Mouse (Mus musculus): Measurements from ENCODE around the gene Inf2. TPM values are rescaled to one million over a fixed set of nuclear protein-coding genes. Genes with fewer than 3 reads are reported as not detected.

Inf2 gene
- polyA plus RNA-seq, 1 experiment from 2014 or later, result 5.3 TPM

GRCm38 (mm10) chr12:112581113-112581512 lies 7.5 kb upstream of the Inf2 start:
- Histone ChIP-seq H3K36me3 (ENCODE audit: insufficient read depth, low read length) (no peaks in the 10 kb centered on the region), H3K27ac (ENCODE audit: low read length) (no peak overlapping the region), H3K9ac (replicated peaks; ENCODE audit: low read length) (no peak overlapping the region), H3K4me1 (ENCODE audit: insufficient read depth, low read length) (peaks cover 35% of the 10 kb centered on the region), H3K27me3 (ENCODE audit: insufficient read depth, low read length) (no peaks in the 10 kb centered on the region), H3K4me3 (ENCODE audit: low read length) (no peak overlapping the region), H3K4me2 (replicated peaks; ENCODE audit: low read depth, low read length) (no peak overlapping the region), H3K9me3 (ENCODE audit: low read length) (no peaks in the 10 kb centered on the region)
- ATAC-seq (ENCODE audit: low FRiP score, low TSS enrichment), result no peak
- WGBS, result 80% methylated on average over 3 of the region's 3 CpGs

- H3K4me1 ChIP-seq (ENCODE audit: insufficient read depth, low read length), result peaks cover 17% of the 10 kb centered on the region
- no peaks in the 10 kb centered on the region for H3K9me3 ChIP-seq (ENCODE audit: low read length)
- H3K9ac ChIP-seq (replicated peaks; ENCODE audit: low read length), result no peak overlapping the region
- H3K36me3 ChIP-seq (ENCODE audit: insufficient read depth, low read length), result no peaks in the 10 kb centered on the region
- no peak overlapping the region for H3K4me2 ChIP-seq (replicated peaks; ENCODE audit: low read depth, low read length)
- H3K4me3 ChIP-seq (ENCODE audit: low read length), result no peak overlapping the region
- H3K27ac ChIP-seq (ENCODE audit: low read length), result no peak overlapping the region
- WGBS, result 46% methylated on average over 7 of the region's 7 CpGs
- H3K27me3 ChIP-seq (ENCODE audit: insufficient read depth, low read length), result 0 out of 2 replicates have a peak, but pooled peaks cover 2% of the 10 kb centered on the region
- ATAC-seq (ENCODE audit: low FRiP score, low TSS enrichment), result no peak
These were observed 3.6 kb upstream of the Inf2 start for GRCm38 (mm10) chr12:112584954-112585353.

GRCm38 (mm10) chr12:112585924-112586538 lies 2.6 kb upstream of the Inf2 start:
- Histone ChIP-seq H3K36me3 (ENCODE audit: insufficient read depth, low read length) (no peaks in the 10 kb centered on the region), H3K9me3 (ENCODE audit: low read length) (no peaks in the 10 kb centered on the region), H3K9ac (replicated peaks; ENCODE audit: low read length) (no peak overlapping the region), H3K4me3 (ENCODE audit: low read length) (no peak overlapping the region), H3K27me3 (ENCODE audit: insufficient read depth, low read length) (0 out of 2 replicates have a peak, but pooled peaks cover 2% of the 10 kb centered on the region), H3K4me2 (replicated peaks; ENCODE audit: low read depth, low read length) (no peak overlapping the region), H3K4me1 (ENCODE audit: insufficient read depth, low read length) (peaks cover 16% of the 10 kb centered on the region), H3K27ac (ENCODE audit: low read length) (no peak overlapping the region)
- ATAC-seq (ENCODE audit: low FRiP score, low TSS enrichment), result no peak
- 78% methylated on average over 7 of the region's 7 CpGs for WGBS

- H3K4me1 ChIP-seq (ENCODE audit: insufficient read depth, low read length), result peaks cover 16% of the 10 kb centered on the region
- H3K4me2 ChIP-seq (replicated peaks; ENCODE audit: low read depth, low read length), result no peak overlapping the region
- H3K27ac ChIP-seq (ENCODE audit: low read length), result no peak overlapping the region
- ATAC-seq (ENCODE audit: low FRiP score, low TSS enrichment), result 0 out of 2 replicates have a peak, but pooled peaks have one; percentile 1
- H3K9me3 ChIP-seq (ENCODE audit: low read length), result no peaks in the 10 kb centered on the region
- H3K4me3 ChIP-seq (ENCODE audit: low read length), result no peak overlapping the region
- 0 out of 2 replicates have a peak, but pooled peaks cover 2% of the 10 kb centered on the region for H3K27me3 ChIP-seq (ENCODE audit: insufficient read depth, low read length)
- H3K36me3 ChIP-seq (ENCODE audit: insufficient read depth, low read length), result no peaks in the 10 kb centered on the region
- WGBS, result 69% methylated on average over 14 of the region's 14 CpGs
- 0 out of 2 replicates have a peak overlapping the region, but pooled peaks have one; percentile 14 for H3K9ac ChIP-seq (replicated peaks; ENCODE audit: low read length)
These were observed 1.2 kb upstream of the Inf2 start for GRCm38 (mm10) chr12:112587125-112588124.

GRCm38 (mm10) chr12:112589491-112590191 lies 1.1 kb downstream of the Inf2 start:
- H3K27me3 ChIP-seq (ENCODE audit: insufficient read depth, low read length), result 0 out of 2 replicates have a peak, but pooled peaks cover 2% of the 10 kb centered on the region
- H3K9ac ChIP-seq (replicated peaks; ENCODE audit: low read length), result peak overlapping the region; percentile 69
- H3K4me2 ChIP-seq (replicated peaks; ENCODE audit: low read depth, low read length), result peak overlapping the region; percentile 87
- H3K27ac ChIP-seq (ENCODE audit: low read length), result no peak overlapping the region
- 51% methylated on average over 8 of the region's 8 CpGs for WGBS
- peaks cover 32% of the 10 kb centered on the region for H3K4me1 ChIP-seq (ENCODE audit: insufficient read depth, low read length)
- H3K36me3 ChIP-seq (ENCODE audit: insufficient read depth, low read length), result no peaks in the 10 kb centered on the region
- H3K4me3 ChIP-seq (ENCODE audit: low read length), result peak overlapping the region; percentile 67
- H3K9me3 ChIP-seq (ENCODE audit: low read length), result no peaks in the 10 kb centered on the region
- ATAC-seq (ENCODE audit: low FRiP score, low TSS enrichment), result no peak

- peaks cover 43% of the 10 kb centered on the region for H3K4me1 ChIP-seq (ENCODE audit: insufficient read depth, low read length)
- no peak for ATAC-seq (ENCODE audit: low FRiP score, low TSS enrichment)
These were observed 2.1 kb downstream of the Inf2 start for GRCm38 (mm10) chr12:112590566-112591239.

GRCm38 (mm10) chr12:112591240-112591639 lies 2.7 kb downstream of the Inf2 start:
- ATAC-seq (ENCODE audit: low FRiP score, low TSS enrichment), result no peak
- Histone ChIP-seq H3K4me3 (ENCODE audit: low read length) (no peak overlapping the region), H3K9ac (replicated peaks; ENCODE audit: low read length) (no peak overlapping the region), H3K36me3 (ENCODE audit: insufficient read depth, low read length) (no peaks in the 10 kb centered on the region), H3K27me3 (ENCODE audit: insufficient read depth, low read length) (0 out of 2 replicates have a peak, but pooled peaks cover 2% of the 10 kb centered on the region), H3K9me3 (ENCODE audit: low read length) (no peaks in the 10 kb centered on the region), H3K27ac (ENCODE audit: low read length) (no peak overlapping the region), H3K4me1 (ENCODE audit: insufficient read depth, low read length) (peaks cover 45% of the 10 kb centered on the region), H3K4me2 (replicated peaks; ENCODE audit: low read depth, low read length) (no peak overlapping the region)
- 87% methylated on average over 5 of the region's 5 CpGs for WGBS

More at GRCm38 (mm10) chr12:112590566-112591239, 2.1 kb downstream of the Inf2 start:
- H3K27ac ChIP-seq (ENCODE audit: low read length), result no peak overlapping the region
- H3K4me2 ChIP-seq (replicated peaks; ENCODE audit: low read depth, low read length), result no peak overlapping the region
- H3K27me3 ChIP-seq (ENCODE audit: insufficient read depth, low read length), result 0 out of 2 replicates have a peak, but pooled peaks cover 2% of the 10 kb centered on the region
- H3K9ac ChIP-seq (replicated peaks; ENCODE audit: low read length), result no peak overlapping the region
- H3K9me3 ChIP-seq (ENCODE audit: low read length), result no peaks in the 10 kb centered on the region
- H3K4me3 ChIP-seq (ENCODE audit: low read length), result no peak overlapping the region
- H3K36me3 ChIP-seq (ENCODE audit: insufficient read depth, low read length), result no peaks in the 10 kb centered on the region
- WGBS, result 68% methylated on average over 8 of the region's 8 CpGs

GRCm38 (mm10) chr12:112591730-112592129 lies 3.1 kb downstream of the Inf2 start:
- Histone ChIP-seq H3K4me2 (replicated peaks; ENCODE audit: low read depth, low read length) (no peak overlapping the region), H3K9ac (replicated peaks; ENCODE audit: low read length) (no peak overlapping the region), H3K27ac (ENCODE audit: low read length) (no peak overlapping the region), H3K27me3 (ENCODE audit: insufficient read depth, low read length) (0 out of 2 replicates have a peak, but pooled peaks cover 2% of the 10 kb centered on the region), H3K4me1 (ENCODE audit: insufficient read depth, low read length) (peaks cover 45% of the 10 kb centered on the region), H3K36me3 (ENCODE audit: insufficient read depth, low read length) (no peaks in the 10 kb centered on the region), H3K9me3 (ENCODE audit: low read length) (no peaks in the 10 kb centered on the region), H3K4me3 (ENCODE audit: low read length) (no peak overlapping the region)
- no peak for ATAC-seq (ENCODE audit: low FRiP score, low TSS enrichment)
- 83% methylated on average over 3 of the region's 3 CpGs for WGBS
